Mouse (Mus musculus) neural tube, embryonic 13.5 days (tissue): ENCODE results near the gene Rnf208. TPM values are rescaled to one million over a fixed set of nuclear protein-coding genes. Genes with fewer than 3 reads are reported as not detected.

ENCODE experiments used
- ATAC-seq: fragments of 200-750 bp; cut with Nextera tagmentation; 2 replicates; pipeline ENCODE4 v1.8.0; 2017; ENCODE audit warnings: low read depth, mild to moderate bottlenecking, moderate TSS enrichment, moderate library complexity
- H3K27ac ChIP-seq: fragments of 300-500 bp; sonication (generic); replicated peaks from 2 replicates; pipeline ENCODE4 v1.5.1; 2015; ENCODE audit warnings: moderate library complexity, mild to moderate bottlenecking, inconsistent platforms
- H3K27me3 ChIP-seq: fragments of 300-500 bp; sonication (generic); 2 replicates; pipeline ENCODE4 v1.6.1; 2015; ENCODE audit warnings: mild to moderate bottlenecking, inconsistent platforms
- H3K36me3 ChIP-seq: fragments of 300-500 bp; sonication (generic); 2 replicates; pipeline ENCODE4 v1.6.1; 2015; ENCODE audit warnings: mild to moderate bottlenecking, inconsistent platforms
- H3K4me1 ChIP-seq: fragments of 300-500 bp; sonication (generic); replicated peaks from 2 replicates; pipeline ENCODE4 v1.6.1; 2015; ENCODE audit warnings: inconsistent platforms
- H3K4me2 ChIP-seq: fragments of 300-500 bp; sonication (generic); 2 replicates; pipeline ENCODE4 v1.6.1; 2015; ENCODE audit warnings: inconsistent platforms, mild to moderate bottlenecking, moderate library complexity
- H3K4me3 ChIP-seq: fragments of 300-500 bp; sonication (generic); 2 replicates; pipeline ENCODE4 v1.5.1; 2015; ENCODE audit warnings: mild to moderate bottlenecking, inconsistent platforms
- H3K9ac ChIP-seq: fragments of 300-500 bp; sonication (generic); 2 replicates; pipeline ENCODE4 v1.6.1; 2015; ENCODE audit warnings: moderate library complexity, mild to moderate bottlenecking, inconsistent platforms
- H3K9me3 ChIP-seq: fragments of 300-500 bp; sonication (generic); 2 replicates; pipeline ENCODE4 v1.6.1; 2016; ENCODE audit warnings: inconsistent platforms
- WGBS: fragments of 180-500 bp; shearing (Covaris S2); methylation state at CpG from one replicate; pipeline ENCODE4 v1.1.7; 2015; 5-methylcytosine and 5-hydroxymethylcytosine counted together
- polyA plus RNA-seq: library from polyadenylated mRNA; unstranded; fragments of >200 nt; fragmentation: Nextera tagmentation; extraction: Ambion mirVana; gene quantifications from 2 replicates; pipeline ENCODE4 v1.2.1, GENCODE M21; 2015

Gene Rnf208
- polyA plus RNA-seq, result 83.0 and 91.6 TPM in 2 replicates

DNA sequence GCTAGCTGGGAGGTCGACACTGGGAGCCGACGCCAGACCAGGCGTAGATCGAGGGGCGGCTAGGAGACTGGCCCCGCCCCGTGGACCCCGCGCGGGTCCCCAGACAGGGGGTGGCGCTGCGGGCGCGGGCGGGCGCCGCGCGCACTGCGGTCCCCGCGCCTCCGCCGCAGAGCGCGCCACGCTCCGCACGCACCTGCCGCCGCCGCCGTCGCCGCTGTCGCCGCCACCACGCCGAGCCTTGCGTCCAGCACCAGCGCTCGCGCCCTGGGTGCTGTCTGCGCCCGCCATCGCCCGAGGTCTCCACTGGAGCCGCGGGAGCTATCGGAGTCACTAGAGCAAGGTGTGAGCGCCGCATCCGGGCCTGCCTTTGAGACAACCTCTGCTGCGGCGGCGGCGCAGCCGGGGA is at the start of gene Rnf208, which contains the start of gene Cysrt1:
TSS of gene Rnf208 (plus strand) at position 155 of the 406 bp plus-strand sequence.
TSS of gene Cysrt1 (minus strand) at position 352 of the 406 bp plus-strand sequence.
- H3K9me3 ChIP-seq, result no peaks in the 10 kb centered on the region
- H3K27me3 ChIP-seq, result peaks cover 11% of the 10 kb centered on the region
- peaks cover 30% of the 10 kb centered on the region for H3K36me3 ChIP-seq
- peak within 1 kb of the TSS; percentile 67 for H3K4me3 ChIP-seq
- H3K27ac ChIP-seq, result peak within 1 kb of the TSS; percentile 69
- peaks cover 33% of the 10 kb centered on the region for H3K4me1 ChIP-seq
- peak within 1 kb of the TSS; percentile 85 for H3K4me2 ChIP-seq
- H3K9ac ChIP-seq, result peak within 1 kb of the TSS; percentile 87
- WGBS, result 0% methylated on average over 55 of the region's 59 CpGs
- ATAC-seq, result peak; percentile 47

DNA sequence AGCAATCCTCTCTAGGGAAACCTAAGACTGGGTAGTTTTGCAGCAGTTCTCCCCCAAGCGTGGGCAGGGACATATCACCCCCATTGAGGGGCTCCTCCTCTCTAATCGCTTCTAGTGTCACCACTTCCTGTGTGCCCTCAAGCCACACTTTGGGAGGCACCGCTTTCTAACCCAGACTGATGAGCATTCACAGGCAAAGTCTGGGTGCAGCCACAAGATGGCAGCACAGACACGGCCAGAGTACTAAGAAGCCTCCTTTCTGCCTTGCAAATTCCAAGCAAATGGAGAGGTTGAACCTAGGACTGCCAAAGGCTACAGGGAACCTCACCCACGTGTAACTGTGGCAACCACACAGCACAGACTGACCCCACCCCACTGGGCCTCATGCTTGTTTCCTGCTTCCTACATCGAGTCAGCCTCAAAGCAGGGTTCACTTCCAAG is 48.7 kb upstream of the Rnf208 start:
- Histone ChIP-seq H3K9me3 (no peaks in the 10 kb centered on the region), H3K4me3 (no peak overlapping the region), H3K4me2 (0 out of 2 replicates have a peak overlapping the region, but pooled peaks have one; percentile 9), H3K4me1 (peaks cover 14% of the 10 kb centered on the region; the same call in 1 of the 2 replicates), H3K27ac (no peak overlapping the region), H3K27me3 (peaks cover 42% of the 10 kb centered on the region), H3K9ac (no peak overlapping the region), H3K36me3 (0 out of 2 replicates have a peak, but pooled peaks cover 4% of the 10 kb centered on the region)
- 3% methylated on average over 6 of the region's 6 CpGs for WGBS
- ATAC-seq, result peak; percentile 69

DNA sequence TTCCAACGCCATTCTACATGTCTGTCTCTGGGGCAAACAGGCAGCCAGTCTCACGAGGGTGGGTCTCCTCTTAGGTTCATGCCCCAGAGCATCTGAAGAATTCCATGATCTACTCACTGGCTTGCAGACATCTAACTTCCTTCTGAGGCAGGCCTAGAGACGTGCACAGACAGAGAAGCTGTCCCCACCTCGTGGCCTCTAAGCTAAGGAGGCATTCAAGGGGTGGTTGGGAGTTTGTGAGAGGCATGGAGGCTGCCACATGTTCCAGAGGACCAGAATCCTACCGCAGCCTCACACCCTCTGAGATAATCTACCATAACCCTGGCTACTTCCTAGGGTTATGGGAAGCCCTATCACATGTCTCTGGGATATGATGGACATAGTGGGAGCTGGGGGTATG is 48.0 kb upstream of the Rnf208 start:
- Histone ChIP-seq H3K36me3 (peaks cover 11% of the 10 kb centered on the region), H3K4me1 (peaks cover 14% of the 10 kb centered on the region; the same call in 1 of the 2 replicates), H3K4me2 (no peak overlapping the region), H3K9me3 (no peaks in the 10 kb centered on the region), H3K27me3 (peaks cover 42% of the 10 kb centered on the region), H3K4me3 (no peak overlapping the region), H3K9ac (no peak overlapping the region), H3K27ac (no peak overlapping the region)
- ATAC-seq, result no peak
- 78% methylated on average over 5 of the region's 5 CpGs for WGBS

DNA sequence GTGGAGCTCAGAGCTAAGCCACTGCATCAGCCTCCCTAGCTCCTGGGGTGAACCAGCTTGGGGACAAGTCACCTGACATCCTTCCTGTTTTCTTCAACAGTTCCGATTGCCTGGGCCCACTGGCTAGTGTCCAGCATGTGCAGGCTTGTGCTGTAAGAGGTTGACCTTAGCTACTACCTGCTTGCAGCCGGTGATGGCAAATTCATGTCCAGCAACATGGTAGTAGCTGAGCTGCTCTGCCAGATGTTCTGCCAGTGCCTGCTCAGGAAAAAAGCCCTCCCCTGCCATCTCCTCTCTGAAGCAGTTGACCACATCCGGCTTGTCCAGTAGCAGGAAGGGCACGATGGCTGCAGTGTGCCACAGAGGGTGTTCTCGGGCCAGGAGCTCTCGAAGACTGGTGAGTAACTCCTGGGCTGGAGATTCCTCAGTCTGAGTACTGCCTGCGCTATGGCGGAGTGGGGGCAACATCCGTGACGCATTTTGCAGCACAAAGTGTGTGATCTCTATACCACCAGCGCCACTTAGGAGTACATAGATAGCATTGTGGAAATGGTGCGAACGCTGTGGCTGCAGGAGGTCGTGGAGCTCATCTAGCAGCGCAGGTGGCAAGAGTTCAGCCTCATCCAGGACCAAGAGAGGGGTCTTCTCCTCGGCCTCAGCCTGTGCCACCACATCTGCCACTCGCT is 47.4 kb upstream of the Rnf208 start:
- peaks cover 14% of the 10 kb centered on the region; the same call in 1 of the 2 replicates for H3K4me1 ChIP-seq
- no peak overlapping the region for H3K4me3 ChIP-seq
- no peak overlapping the region for H3K27ac ChIP-seq
- no peaks in the 10 kb centered on the region for H3K9me3 ChIP-seq
- H3K4me2 ChIP-seq, result no peak overlapping the region; the same call in 1 of the 2 replicates
- no peak for ATAC-seq
- no peak overlapping the region for H3K9ac ChIP-seq
- peaks cover 17% of the 10 kb centered on the region for H3K36me3 ChIP-seq
- peaks cover 42% of the 10 kb centered on the region for H3K27me3 ChIP-seq
- 85% methylated on average over 17 of the region's 17 CpGs for WGBS

DNA sequence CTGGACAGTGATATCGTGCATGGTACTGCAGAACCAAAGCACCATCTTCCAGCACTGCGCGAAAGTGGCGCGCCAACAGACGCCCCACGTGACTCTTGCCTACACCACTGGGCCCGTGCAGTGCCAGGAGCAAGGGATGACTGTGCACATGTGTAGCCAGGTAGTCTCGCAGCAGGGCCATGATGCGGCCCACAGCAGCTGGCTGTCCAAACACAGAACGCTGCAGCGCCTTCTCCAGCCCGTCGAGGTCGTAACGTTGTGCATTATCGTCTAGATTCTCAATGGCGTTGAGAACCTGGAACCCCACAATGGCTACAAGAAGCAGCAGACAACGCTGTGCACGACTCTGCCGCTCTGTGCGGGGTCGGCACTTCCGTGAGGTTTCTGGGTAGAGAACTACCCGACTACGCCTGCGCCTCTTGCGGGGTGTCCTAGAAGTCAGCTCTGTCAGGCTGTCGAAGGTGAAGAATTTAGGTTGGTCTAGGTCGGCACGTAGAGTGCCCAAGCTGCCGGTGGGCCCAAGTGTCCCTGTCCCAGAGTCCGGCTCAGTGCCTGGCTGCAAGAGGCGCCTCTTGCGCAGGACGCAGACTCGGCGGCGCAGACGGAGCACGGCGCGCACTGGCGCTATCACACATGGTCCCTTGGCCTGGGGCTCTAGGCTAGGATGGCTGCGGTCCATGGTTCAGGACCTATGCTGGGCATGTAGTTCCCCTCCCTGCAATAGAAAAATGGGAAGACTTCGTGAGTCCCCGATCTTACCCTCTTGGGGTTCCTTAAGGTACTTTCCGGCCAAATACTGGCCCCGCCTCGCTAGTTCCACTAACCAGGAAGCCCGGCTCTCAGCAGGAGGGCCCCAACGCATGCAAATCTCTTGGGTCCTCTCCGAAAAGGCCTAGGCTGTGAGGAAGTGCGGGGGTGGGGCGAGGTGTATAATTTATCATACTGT is 46.6 kb upstream of the Rnf208 start:
- Histone ChIP-seq H3K9ac (no peak overlapping the region), H3K9me3 (no peaks in the 10 kb centered on the region), H3K36me3 (peaks cover 26% of the 10 kb centered on the region), H3K4me3 (peak overlapping the region; percentile 9; the same call in 1 of the 2 replicates), H3K4me1 (peaks cover 14% of the 10 kb centered on the region; the same call in 1 of the 2 replicates), H3K4me2 (peak overlapping the region; percentile 37), H3K27ac (no peak overlapping the region), H3K27me3 (peaks cover 42% of the 10 kb centered on the region)
- no peak for ATAC-seq
- 20% methylated on average over 55 of the region's 55 CpGs for WGBS

DNA sequence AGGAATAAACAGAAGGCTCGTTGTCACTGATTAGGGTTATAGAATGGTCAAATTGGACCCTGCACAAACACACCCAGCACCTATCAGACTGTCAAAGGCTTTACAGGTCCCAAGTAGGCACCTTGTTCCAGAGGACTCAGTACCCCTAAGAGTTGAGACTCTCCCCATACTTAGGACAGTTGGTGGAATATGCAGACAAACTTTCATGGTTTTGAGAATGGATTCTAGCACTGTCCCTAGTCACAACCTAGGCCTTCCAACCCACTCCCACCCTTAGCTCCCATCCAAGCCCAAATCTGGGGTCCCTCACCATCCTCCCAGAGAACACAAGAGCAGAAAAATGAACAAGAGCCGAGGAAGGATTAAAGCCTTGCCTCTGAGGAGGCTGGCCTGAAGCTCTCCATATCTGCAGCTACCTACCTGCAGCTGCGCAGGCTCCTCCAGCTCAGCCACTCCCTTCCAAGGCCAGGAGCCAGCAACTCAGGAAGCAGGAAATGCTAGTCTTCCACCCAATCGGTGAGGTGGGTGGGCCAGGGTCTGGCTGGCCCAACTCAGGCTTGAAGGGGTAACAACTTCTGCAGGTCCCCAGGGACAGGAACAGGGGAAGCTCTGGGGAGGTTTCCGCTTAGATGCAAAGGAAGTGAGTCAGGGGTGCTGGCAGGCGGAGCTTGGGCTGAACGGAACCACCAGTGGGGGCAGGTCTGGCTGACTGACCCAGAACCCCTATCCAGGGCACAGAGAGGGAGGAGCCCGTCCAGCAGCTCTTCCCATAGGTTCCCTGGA is 45.7 kb upstream of the Rnf208 start, which contains the start of gene Tor4a:
TSS of gene Tor4a (minus strand) at position 715 of the 783 bp plus-strand sequence.
- H3K4me3 ChIP-seq, result peak within 1 kb of the TSS; percentile 9; the same call in 1 of the 2 replicates
- H3K4me2 ChIP-seq, result peak within 1 kb of the TSS; percentile 37
- peaks cover 14% of the 10 kb centered on the region; the same call in 1 of the 2 replicates for H3K4me1 ChIP-seq
- H3K9ac ChIP-seq, result no peak within 1 kb of the TSS
- 17% methylated on average over 8 of the region's 8 CpGs for WGBS
- peaks cover 42% of the 10 kb centered on the region for H3K27me3 ChIP-seq
- H3K9me3 ChIP-seq, result no peaks in the 10 kb centered on the region
- peaks cover 35% of the 10 kb centered on the region for H3K36me3 ChIP-seq
- H3K27ac ChIP-seq, result no peak within 1 kb of the TSS
- no peak for ATAC-seq

DNA sequence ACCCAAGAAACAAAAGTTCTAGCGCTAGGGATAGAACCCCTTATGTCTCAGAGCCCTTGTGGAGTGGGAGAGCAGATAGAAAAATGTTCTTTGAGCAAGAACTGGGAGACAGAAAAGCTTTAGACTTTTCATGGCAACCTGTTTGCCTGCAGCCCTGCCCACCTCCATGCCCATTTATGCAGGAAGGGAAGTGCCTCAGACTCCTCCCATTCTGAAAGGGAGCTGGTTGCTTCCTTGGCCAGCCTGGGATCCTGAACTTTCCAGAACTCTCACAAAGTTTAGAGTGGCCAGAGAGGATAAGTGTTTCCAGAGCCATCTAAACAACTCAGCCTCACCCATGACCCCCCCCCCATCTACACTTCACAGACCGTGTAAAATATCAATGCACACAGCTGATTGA is 44.9 kb upstream of the Rnf208 start:
- WGBS, result 31% methylated on average over 2 of the region's 2 CpGs

DNA sequence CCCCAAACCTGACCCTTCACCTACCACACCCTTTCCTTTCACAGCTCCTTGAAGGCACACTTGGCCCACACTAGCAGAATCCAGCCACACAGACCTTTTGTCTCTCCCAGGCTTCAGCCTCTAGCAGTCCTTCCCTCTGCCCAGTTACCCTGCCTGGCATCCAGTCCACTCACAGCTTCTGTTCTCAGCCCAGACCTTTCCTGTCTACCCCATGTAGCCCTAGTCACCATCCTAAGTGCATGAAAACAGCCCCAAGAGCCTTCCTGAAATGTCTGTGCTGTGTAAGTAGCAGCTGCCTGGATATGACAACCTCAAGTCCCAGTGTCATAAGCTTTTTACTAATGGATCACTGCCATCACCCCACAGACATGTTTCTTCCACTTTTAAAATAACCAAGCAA is 44.1 kb upstream of the Rnf208 start:
- Histone ChIP-seq H3K27ac (no peak overlapping the region), H3K36me3 (peaks cover 50% of the 10 kb centered on the region), H3K27me3 (peaks cover 42% of the 10 kb centered on the region), H3K9me3 (no peaks in the 10 kb centered on the region), H3K4me3 (no peak overlapping the region), H3K4me1 (peaks cover 14% of the 10 kb centered on the region; the same call in 1 of the 2 replicates), H3K4me2 (no peak overlapping the region), H3K9ac (no peak overlapping the region)
- ATAC-seq, result no peak

More for the DNA sequence above, 44.9 kb upstream of the Rnf208 start:
- no peak overlapping the region for H3K4me3 ChIP-seq
- no peak for ATAC-seq
- peaks cover 43% of the 10 kb centered on the region for H3K36me3 ChIP-seq
- H3K4me2 ChIP-seq, result no peak overlapping the region
- no peak overlapping the region for H3K9ac ChIP-seq
- H3K9me3 ChIP-seq, result no peaks in the 10 kb centered on the region
- H3K27ac ChIP-seq, result no peak overlapping the region
- peaks cover 14% of the 10 kb centered on the region; the same call in 1 of the 2 replicates for H3K4me1 ChIP-seq
- peaks cover 42% of the 10 kb centered on the region for H3K27me3 ChIP-seq

DNA sequence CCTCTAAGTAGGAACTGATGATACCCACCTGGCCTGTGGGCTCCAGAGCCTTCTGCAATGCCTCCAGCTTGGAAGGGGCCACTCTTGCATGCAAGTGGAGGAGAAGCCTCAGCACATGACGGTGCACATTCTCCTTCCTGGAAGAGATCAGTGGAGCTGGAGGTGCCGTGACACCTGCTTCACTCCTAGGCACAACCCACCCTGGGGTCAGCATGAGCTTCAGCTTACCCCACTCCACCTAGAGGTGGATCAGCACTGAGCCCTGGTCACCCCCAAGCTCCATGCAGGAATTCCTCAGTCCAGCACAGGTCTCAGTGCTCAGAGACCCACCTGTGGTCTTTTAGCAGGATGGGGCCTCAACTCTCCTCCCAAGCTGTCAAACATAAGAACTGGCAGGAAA is 41.4 kb upstream of the Rnf208 start:
- Histone ChIP-seq H3K4me1 (peaks cover 5% of the 10 kb centered on the region; the same call in 1 of the 2 replicates), H3K36me3 (peaks cover 77% of the 10 kb centered on the region)
- 86% methylated on average over 2 of the region's 2 CpGs for WGBS

DNA sequence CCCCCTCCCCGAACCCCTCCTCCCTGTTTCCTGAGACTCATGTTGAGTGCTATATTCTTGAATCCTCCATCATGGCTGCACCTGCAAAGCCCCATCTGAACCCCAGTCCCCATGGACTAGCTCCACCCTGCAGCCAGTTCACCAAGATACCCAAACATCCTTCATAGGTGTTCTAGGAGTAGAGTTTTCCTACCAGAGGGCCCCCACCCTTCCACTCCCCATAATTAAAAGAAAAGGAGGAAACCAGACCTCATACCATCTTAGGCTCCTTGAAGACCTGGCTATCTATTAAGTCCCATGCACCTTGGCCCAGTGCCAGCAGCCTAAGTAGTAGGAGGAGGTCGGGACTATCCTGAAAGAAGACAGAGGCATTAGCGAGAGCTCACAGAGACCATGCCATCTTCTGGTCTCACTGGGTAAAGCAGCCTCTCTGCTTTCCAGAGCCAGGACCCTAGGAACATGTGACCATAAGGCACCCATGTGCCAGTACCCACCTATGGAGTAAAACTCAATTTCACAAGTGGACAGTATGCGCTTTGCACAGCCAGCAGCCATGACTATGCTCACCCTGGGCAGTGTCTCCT is 38.3 kb upstream of the Rnf208 start:
- ATAC-seq, result peak; percentile 47
- H3K4me3 ChIP-seq, result no peak overlapping the region
- H3K4me1 ChIP-seq, result peaks cover 15% of the 10 kb centered on the region
- H3K4me2 ChIP-seq, result no peak overlapping the region
- no peaks in the 10 kb centered on the region for H3K27me3 ChIP-seq
- H3K36me3 ChIP-seq, result peaks cover 99% of the 10 kb centered on the region
- H3K9me3 ChIP-seq, result no peaks in the 10 kb centered on the region
- WGBS, result 55% methylated on average over 4 of the region's 4 CpGs
- no peak overlapping the region for H3K27ac ChIP-seq
- no peak overlapping the region for H3K9ac ChIP-seq

More for the DNA sequence above, 41.4 kb upstream of the Rnf208 start:
- Histone ChIP-seq H3K27ac (no peak overlapping the region), H3K4me2 (no peak overlapping the region), H3K4me3 (no peak overlapping the region), H3K27me3 (peaks cover 24% of the 10 kb centered on the region), H3K9me3 (no peaks in the 10 kb centered on the region), H3K9ac (no peak overlapping the region)
- no peak for ATAC-seq

DNA sequence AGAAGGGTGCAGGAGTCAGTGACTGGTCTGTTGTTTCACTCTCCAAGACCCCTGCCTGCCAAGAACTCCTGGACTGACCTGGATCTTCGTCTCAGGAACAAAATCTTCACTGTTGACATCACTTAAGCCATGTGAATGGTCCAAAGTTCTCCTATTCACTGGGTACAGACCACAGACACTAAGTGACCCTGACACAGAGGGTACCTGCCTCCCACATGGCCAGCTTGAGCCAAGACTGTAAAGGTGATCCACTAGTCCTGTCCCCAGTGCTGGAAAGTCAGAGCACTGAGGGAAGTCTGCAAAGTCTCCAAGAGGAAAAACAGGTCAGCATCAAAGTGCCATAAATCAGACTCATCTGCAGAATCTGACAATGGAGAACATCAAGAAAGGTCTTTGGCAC is 34.5 kb upstream of the Rnf208 start:
- H3K27ac ChIP-seq, result no peak overlapping the region
- WGBS, result 97% methylated on average over 1 of the region's 1 CpGs
- H3K9me3 ChIP-seq, result no peaks in the 10 kb centered on the region
- no peak overlapping the region for H3K4me2 ChIP-seq
- peaks cover 38% of the 10 kb centered on the region for H3K4me1 ChIP-seq
- H3K9ac ChIP-seq, result no peak overlapping the region
- peaks cover 66% of the 10 kb centered on the region for H3K36me3 ChIP-seq
- no peak for ATAC-seq
- 0 out of 2 replicates have a peak, but pooled peaks cover under 1% of the 10 kb centered on the region for H3K27me3 ChIP-seq
- no peak overlapping the region for H3K4me3 ChIP-seq
